Mouse (Mus musculus): ENCODE data around the gene Pkd1.

DNA sequence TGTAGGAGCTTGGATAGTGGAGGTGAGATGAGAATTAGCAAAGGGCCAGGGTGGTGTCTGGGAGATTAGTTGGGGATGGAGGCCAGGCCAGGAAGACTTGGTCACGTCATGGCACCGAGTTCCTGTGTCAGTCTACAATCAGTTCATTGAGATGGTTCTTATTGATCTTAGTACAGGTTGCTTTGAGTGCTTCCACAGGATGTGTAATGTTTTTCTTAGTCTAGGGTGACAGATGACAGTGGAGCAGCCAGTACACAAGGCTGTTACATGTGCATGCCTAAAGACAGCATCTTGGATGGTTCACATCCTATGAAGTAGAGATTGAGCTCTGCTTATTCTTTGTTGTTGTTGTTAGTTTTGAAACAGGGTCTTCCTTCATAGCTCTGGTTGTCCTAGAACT, 12.0 kb downstream of the Pkd1 start:
- no peak for TF ChIP-seq TAL1 (IDR thresholded peaks at IDR 0.05; ENCODE audit: low read length)
- TF ChIP-seq GATA1 (IDR thresholded peaks at IDR 0.05; ENCODE audit: low read length): no peak
